Mouse (Mus musculus) myocyte (in vitro differentiated cells): Measurements from ENCODE around the gene Ybx2. TPM values are rescaled to one million over a fixed set of nuclear protein-coding genes. Genes with fewer than 3 reads are reported as not detected.

Experiments
- H3K27me3 ChIP-seq: one replicate; pipeline ENCODE4 v1.6.1; 2011; ENCODE audit not compliant: control insufficient read depth, insufficient read depth, insufficient read length
- H3K36me3 ChIP-seq: one replicate; pipeline ENCODE4 v1.6.1; 2011; ENCODE audit not compliant: control insufficient read depth, insufficient read depth
- H3K4me2 ChIP-seq: one replicate; pipeline ENCODE4 v1.6.1; 2011; ENCODE audit warnings: low read depth, control low read depth
- H3K4me3 ChIP-seq: one replicate; pipeline ENCODE4 v1.5.1; 2011; ENCODE audit warnings: mild to moderate bottlenecking, control low read depth, moderate library complexity
- H3K79me2 ChIP-seq: one replicate; pipeline ENCODE4 v1.6.1; 2011; ENCODE audit not compliant: control insufficient read depth, insufficient read depth
- H3ac ChIP-seq: one replicate; pipeline ENCODE4 v1.6.1; 2011; ENCODE audit not compliant: control insufficient read depth, insufficient read length
- CEBPB ChIP-seq: IDR thresholded peaks from 2 replicates; pipeline ENCODE4 v1.6.1; 2011; ENCODE audit warnings: mild to moderate bottlenecking, moderate library complexity; ENCODE audit not compliant: poor library complexity, insufficient read depth, severe bottlenecking
- E2F4 ChIP-seq: IDR thresholded peaks from one replicate; pipeline ENCODE4 v1.6.1; 2011; ENCODE audit warnings: mild to moderate bottlenecking, control low read depth, moderate library complexity; ENCODE audit not compliant: insufficient read depth
- MAX ChIP-seq: IDR thresholded peaks from one replicate; pipeline ENCODE4 v1.6.1; 2011; ENCODE audit warnings: low read depth, mild to moderate bottlenecking, control low read depth
- MYOD1 ChIP-seq, 3 experiments: IDR thresholded peaks; one replicate each; pipeline ENCODE4 v1.6.1; 2011; ENCODE audit warnings: control low read depth in 2 of 3, low read depth in 2 of 3, mild to moderate bottlenecking in 2 of 3, moderate library complexity in 1 of 3; ENCODE audit not compliant: insufficient read length in 2 of 3, control insufficient read depth in 1 of 3
- MYOG ChIP-seq, 3 experiments: IDR thresholded peaks; one replicate each; pipeline ENCODE4 v1.6.1; 2011; ENCODE audit warnings: control low read depth in 2 of 3, low read depth in 2 of 3, mild to moderate bottlenecking in 2 of 3; ENCODE audit not compliant: insufficient read length in 2 of 3, control insufficient read depth in 1 of 3, insufficient read depth in 1 of 3
- POLR2A ChIP-seq: IDR thresholded peaks from one replicate; pipeline ENCODE4 v1.6.1; 2011; ENCODE audit warnings: low read depth, mild to moderate bottlenecking, control low read depth, moderate library complexity; ENCODE audit not compliant: insufficient read length
- POLR2AphosphoS2 ChIP-seq: IDR thresholded peaks from one replicate; pipeline ENCODE4 v1.6.1; 2011; ENCODE audit warnings: low read depth, control low read depth; ENCODE audit not compliant: insufficient read length
- REST ChIP-seq: IDR thresholded peaks from one replicate; pipeline ENCODE4 v1.6.1; 2011; ENCODE audit warnings: mild to moderate bottlenecking, control low read depth, moderate library complexity; ENCODE audit not compliant: insufficient read depth, insufficient read length
- SRF ChIP-seq: IDR thresholded peaks from one replicate; pipeline ENCODE4 v1.6.1; 2011; ENCODE audit warnings: low read depth; ENCODE audit not compliant: control insufficient read depth, insufficient read length
- TCF12 ChIP-seq: IDR thresholded peaks from one replicate; pipeline ENCODE4 v1.6.1; 2011; ENCODE audit warnings: mild to moderate bottlenecking, control low read depth; ENCODE audit not compliant: poor library complexity, insufficient read depth, severe bottlenecking
- TCF3 ChIP-seq: IDR thresholded peaks from one replicate; pipeline ENCODE4 v1.6.1; 2011; ENCODE audit warnings: low read depth, control low read depth; ENCODE audit not compliant: insufficient read length
- USF1 ChIP-seq: IDR thresholded peaks from one replicate; pipeline ENCODE4 v1.6.1; 2011; ENCODE audit warnings: low read depth, mild to moderate bottlenecking, control low read depth, moderate library complexity
- polyA plus RNA-seq: library from polyadenylated mRNA; unstranded; fragments of >200 nt; fragmentation: generic; extraction: Trizol; gene quantifications from one replicate; pipeline ENCODE4 v1.2.1, GENCODE M21; 2012; ENCODE audit warnings: missing spikeins

The Ybx2 gene
- polyA plus RNA-seq, 1 experiment = 0.12 TPM

DNA sequence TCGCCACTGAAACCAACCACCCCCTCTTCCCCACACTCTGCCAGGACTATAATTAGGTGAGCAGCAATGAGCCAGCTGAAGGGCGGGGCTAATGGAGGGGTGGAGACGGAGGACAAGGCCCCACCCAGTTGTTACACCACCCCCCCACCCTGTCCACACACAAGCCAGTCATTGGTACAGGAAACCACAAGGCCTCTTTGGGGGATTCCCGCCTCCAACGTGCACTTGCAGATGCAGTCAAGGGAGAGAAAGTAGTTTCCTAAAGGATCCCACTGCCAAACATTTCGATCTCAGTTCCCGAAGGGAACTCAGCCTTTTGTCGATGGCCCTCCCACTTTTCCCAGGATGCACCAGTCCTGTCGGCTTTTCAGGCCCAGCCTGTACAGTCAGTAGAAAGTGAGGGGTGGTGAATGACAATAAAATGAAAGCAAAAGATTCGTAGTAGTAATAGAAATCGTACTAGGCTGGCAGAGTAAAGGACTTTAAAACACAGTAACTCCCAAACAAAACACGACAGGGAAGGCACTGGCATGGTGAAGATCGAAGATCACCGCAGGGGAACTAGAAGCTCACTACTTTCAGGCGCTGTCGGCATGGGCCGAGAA is 15.8 kb upstream of the Ybx2 start:
- Histone ChIP-seq H3K4me3 (peak overlapping the region; percentile 77), H3K27me3 (no peaks in the 10 kb centered on the region), H3ac (peak overlapping the region; percentile 87), H3K79me2 (peaks cover 53% of the 10 kb centered on the region), H3K4me2 (peak overlapping the region; percentile 87), H3K36me3 (peaks cover 39% of the 10 kb centered on the region)
- TF ChIP-seq POLR2AphosphoS2 = peak; percentile 76
- TF ChIP-seq TCF3 = no peak

GRCm38 (mm10) chr11:69920266-69921031 is 15.1 kb upstream of the Ybx2 start:
- H3ac ChIP-seq = peak overlapping the region; percentile 87
- peak overlapping the region; percentile 87 for H3K4me2 ChIP-seq
- peak overlapping the region; percentile 77 for H3K4me3 ChIP-seq
- no peak for TF ChIP-seq MYOG (IDR thresholded peaks at IDR 0.05; ENCODE audit: control insufficient read depth in 1 of 3, insufficient read depth in 1 of 3, insufficient read length in 2 of 3, low read depth in 2 of 3)
- peak; percentile 52 for TF ChIP-seq POLR2AphosphoS2
- H3K27me3 ChIP-seq = no peaks in the 10 kb centered on the region
- peaks cover 37% of the 10 kb centered on the region for H3K36me3 ChIP-seq
- peaks cover 48% of the 10 kb centered on the region for H3K79me2 ChIP-seq

DNA sequence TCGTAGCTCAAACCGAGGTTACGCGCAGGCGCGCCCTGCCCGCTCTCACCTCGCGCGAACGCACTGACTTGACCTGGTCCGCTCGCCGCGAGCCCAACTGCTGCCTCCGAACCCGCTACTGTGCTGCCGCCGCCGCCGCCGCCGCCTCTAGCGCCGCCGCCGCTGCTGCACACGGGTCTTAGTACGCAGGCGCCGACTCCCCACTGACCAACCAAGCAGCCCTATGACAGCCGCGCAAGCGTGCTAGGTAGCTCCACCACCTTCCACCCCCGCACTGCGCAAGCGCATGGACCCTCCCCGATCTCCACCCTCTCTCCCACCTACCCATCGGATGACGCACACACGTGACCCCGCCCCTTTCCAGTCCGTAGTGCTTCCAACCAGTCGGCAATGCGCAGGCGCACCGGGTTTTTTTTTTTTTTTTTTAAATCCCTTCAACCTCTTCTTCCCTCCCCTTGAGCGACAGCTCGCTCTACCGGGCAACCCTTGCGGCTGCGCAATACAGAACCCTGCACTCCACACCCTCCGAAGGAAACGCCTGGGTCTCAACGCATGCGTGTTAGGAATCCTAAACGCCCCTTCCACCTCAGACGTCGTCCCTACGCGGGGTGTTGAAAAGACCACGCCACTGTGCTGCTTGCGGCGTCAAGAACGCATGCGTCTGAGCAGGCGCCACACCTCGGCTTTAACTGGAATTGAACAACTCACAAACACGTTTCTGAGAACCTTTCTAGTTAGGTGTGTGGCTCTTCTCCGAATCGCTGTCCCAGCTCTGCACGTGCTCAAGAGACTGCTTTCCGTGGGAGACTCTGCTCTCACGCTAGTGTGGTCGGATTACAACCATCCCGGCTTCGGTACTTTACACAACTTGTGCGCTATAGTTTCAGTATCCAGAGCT is 14.2 kb upstream of the Ybx2 start, which contains the start of gene Eif5a:
Eif5a (minus strand) TSS at position 845 of the 898 bp plus-strand sequence.
- Histone ChIP-seq H3K79me2 (peaks cover 42% of the 10 kb centered on the region), H3K4me3 (peak within 1 kb of the TSS; percentile 77), H3K36me3 (peaks cover 28% of the 10 kb centered on the region), H3ac (peak within 1 kb of the TSS; percentile 87), H3K27me3 (no peaks in the 10 kb centered on the region), H3K4me2 (peak within 1 kb of the TSS; percentile 86)
- TF ChIP-seq POLR2A (peak; percentile 95), MYOG (IDR thresholded peaks at IDR 0.05; ENCODE audit: control insufficient read depth in 1 of 3, insufficient read depth in 1 of 3, insufficient read length in 2 of 3, low read depth in 2 of 3) (no peak), E2F4 (no peak), MAX (peak; percentile 90), CEBPB (no peak), TCF12 (no peak), POLR2AphosphoS2 (peak; percentile 96), MYOD1 (IDR thresholded peaks at IDR 0.05; ENCODE audit: control insufficient read depth in 1 of 3, insufficient read length in 2 of 3, low read depth in 2 of 3) (peak in 1 of 3 experiments; percentile 4), USF1 (peak; percentile 92), REST (peak; percentile 27), TCF3 (no peak), SRF (no peak)

GRCm38 (mm10) chr11:69922012-69922756 is 13.4 kb upstream of the Ybx2 start:
- Histone ChIP-seq H3K27me3 (no peaks in the 10 kb centered on the region), H3K4me2 (peak overlapping the region; percentile 86), H3ac (no peak overlapping the region), H3K79me2 (peaks cover 35% of the 10 kb centered on the region), H3K36me3 (peaks cover 19% of the 10 kb centered on the region), H3K4me3 (peak overlapping the region; percentile 77)
- no peak for TF ChIP-seq REST
- TF ChIP-seq MYOD1 (IDR thresholded peaks at IDR 0.05; ENCODE audit: control insufficient read depth in 1 of 3, insufficient read length in 2 of 3, low read depth in 2 of 3) = no peak
- TF ChIP-seq TCF3 = no peak
- TF ChIP-seq SRF = no peak
- no peak for TF ChIP-seq POLR2AphosphoS2
- TF ChIP-seq CEBPB = no peak
- no peak for TF ChIP-seq MYOG (IDR thresholded peaks at IDR 0.05; ENCODE audit: control insufficient read depth in 1 of 3, insufficient read depth in 1 of 3, insufficient read length in 2 of 3, low read depth in 2 of 3)
- TF ChIP-seq MAX = no peak
- no peak for TF ChIP-seq USF1
- no peak for TF ChIP-seq E2F4
- no peak for TF ChIP-seq TCF12
- no peak for TF ChIP-seq POLR2A
